Mouse (Mus musculus): ENCODE data around the gene Cmtm2b. TPM values are rescaled to one million over a fixed set of nuclear protein-coding genes. Genes with fewer than 3 reads are reported as not detected.

The Cmtm2b gene
- polyA plus RNA-seq, 1 experiment from 2014 or later = not detected

GRCm38 (mm10) chr8:104340233-104341105, 18.4 kb downstream of the Cmtm2b start:
- WGBS = under 1% methylated on average over 54 of the region's 54 CpGs
- no peaks in the 10 kb centered on the region for H3K27me3 ChIP-seq (replicated peaks; ENCODE audit: control insufficient read depth, insufficient read depth, low read length)
- H3K4me3 ChIP-seq (ENCODE audit: low read length) = peak overlapping the region; percentile 61
- peak overlapping the region; percentile 85 for H3K9ac ChIP-seq (ENCODE audit: low read depth, low read length)
- H3K36me3 ChIP-seq (ENCODE audit: control insufficient read depth, insufficient read depth, low read length) = no peaks in the 10 kb centered on the region
- H3K4me2 ChIP-seq (ENCODE audit: low read length) = peak overlapping the region; percentile 85
- peak overlapping the region; percentile 83 for H3K27ac ChIP-seq (ENCODE audit: low read depth, low read length)
- peak; percentile 83 for ATAC-seq
- H3K4me1 ChIP-seq (ENCODE audit: control insufficient read depth, insufficient read depth, low read depth, low read length) = peaks cover 5% of the 10 kb centered on the region; the same call in 1 of the 2 replicates
- H3K9me3 ChIP-seq (ENCODE audit: control insufficient read depth, low read length) = no peaks in the 10 kb centered on the region; the same call in 1 of the 2 replicates

GRCm38 (mm10) chr8:104341106-104341561, 19.1 kb downstream of the Cmtm2b start:
- ATAC-seq = peak; percentile 59
- H3K27me3 ChIP-seq (replicated peaks; ENCODE audit: control insufficient read depth, insufficient read depth, low read length) = no peaks in the 10 kb centered on the region
- peaks cover 5% of the 10 kb centered on the region; the same call in 1 of the 2 replicates for H3K4me1 ChIP-seq (ENCODE audit: control insufficient read depth, insufficient read depth, low read depth, low read length)
- H3K27ac ChIP-seq (ENCODE audit: low read depth, low read length) = peak overlapping the region; percentile 83
- H3K4me3 ChIP-seq (ENCODE audit: low read length) = peak overlapping the region; percentile 61
- WGBS = 0% methylated on average over 24 of the region's 24 CpGs
- peak overlapping the region; percentile 85 for H3K9ac ChIP-seq (ENCODE audit: low read depth, low read length)
- H3K4me2 ChIP-seq (ENCODE audit: low read length) = peak overlapping the region; percentile 85
- H3K36me3 ChIP-seq (ENCODE audit: control insufficient read depth, insufficient read depth, low read length) = no peaks in the 10 kb centered on the region
- H3K9me3 ChIP-seq (ENCODE audit: control insufficient read depth, low read length) = no peaks in the 10 kb centered on the region; the same call in 1 of the 2 replicates

- Histone ChIP-seq H3K9ac (ENCODE audit: low read depth, low read length) (no peak overlapping the region), H3K9me3 (ENCODE audit: control insufficient read depth, low read length) (no peaks in the 10 kb centered on the region; the same call in 1 of the 2 replicates), H3K4me2 (ENCODE audit: low read length) (peak overlapping the region; percentile 85), H3K27ac (ENCODE audit: low read depth, low read length) (no peak overlapping the region), H3K4me3 (ENCODE audit: low read length) (peak overlapping the region; percentile 61; the same call in 1 of the 2 replicates), H3K36me3 (ENCODE audit: control insufficient read depth, insufficient read depth, low read length) (no peaks in the 10 kb centered on the region), H3K27me3 (replicated peaks; ENCODE audit: control insufficient read depth, insufficient read depth, low read length) (no peaks in the 10 kb centered on the region), H3K4me1 (ENCODE audit: control insufficient read depth, insufficient read depth, low read depth, low read length) (peaks cover 5% of the 10 kb centered on the region; the same call in 1 of the 2 replicates)
- ATAC-seq = no peak
- WGBS = 51% methylated on average over 6 of the region's 6 CpGs
Measured at GRCm38 (mm10) chr8:104341678-104342077, 19.6 kb downstream of the Cmtm2b start.

GRCm38 (mm10) chr8:104342426-104342825, 20.4 kb downstream of the Cmtm2b start:
- no peak overlapping the region for H3K27ac ChIP-seq (ENCODE audit: low read depth, low read length)
- no peaks in the 10 kb centered on the region for H3K36me3 ChIP-seq (ENCODE audit: control insufficient read depth, insufficient read depth, low read length)
- no peaks in the 10 kb centered on the region for H3K27me3 ChIP-seq (replicated peaks; ENCODE audit: control insufficient read depth, insufficient read depth, low read length)
- no peak for ATAC-seq
- H3K9ac ChIP-seq (ENCODE audit: low read depth, low read length) = no peak overlapping the region
- peaks cover 5% of the 10 kb centered on the region; the same call in 1 of the 2 replicates for H3K4me1 ChIP-seq (ENCODE audit: control insufficient read depth, insufficient read depth, low read depth, low read length)
- H3K4me3 ChIP-seq (ENCODE audit: low read length) = no peak overlapping the region
- WGBS = 83% methylated on average over 5 of the region's 5 CpGs
- no peak overlapping the region for H3K4me2 ChIP-seq (ENCODE audit: low read length)
- no peaks in the 10 kb centered on the region; the same call in 1 of the 2 replicates for H3K9me3 ChIP-seq (ENCODE audit: control insufficient read depth, low read length)

- Histone ChIP-seq H3K9me3 (ENCODE audit: control insufficient read depth, low read length) (no peaks in the 10 kb centered on the region), H3K36me3 (ENCODE audit: control insufficient read depth, insufficient read depth, low read length) (peaks cover 2% of the 10 kb centered on the region; the same call in 1 of the 2 replicates), H3K4me3 (ENCODE audit: low read length) (no peak overlapping the region), H3K9ac (ENCODE audit: low read depth, low read length) (no peak overlapping the region), H3K4me2 (ENCODE audit: low read length) (no peak overlapping the region), H3K4me1 (ENCODE audit: control insufficient read depth, insufficient read depth, low read depth, low read length) (peaks cover 5% of the 10 kb centered on the region; the same call in 1 of the 2 replicates), H3K27ac (ENCODE audit: low read depth, low read length) (no peak overlapping the region), H3K27me3 (replicated peaks; ENCODE audit: control insufficient read depth, insufficient read depth, low read length) (no peaks in the 10 kb centered on the region)
- 9% methylated on average over 7 of the region's 7 CpGs for WGBS
- peak; percentile 48 for ATAC-seq
Measured at GRCm38 (mm10) chr8:104343957-104344356, 21.9 kb downstream of the Cmtm2b start.

GRCm38 (mm10) chr8:104344622-104345021, 22.6 kb downstream of the Cmtm2b start:
- Histone ChIP-seq H3K36me3 (ENCODE audit: control insufficient read depth, insufficient read depth, low read length) (peaks cover 2% of the 10 kb centered on the region; the same call in 1 of the 2 replicates), H3K27ac (ENCODE audit: low read depth, low read length) (no peak overlapping the region), H3K4me3 (ENCODE audit: low read length) (no peak overlapping the region), H3K27me3 (replicated peaks; ENCODE audit: control insufficient read depth, insufficient read depth, low read length) (no peaks in the 10 kb centered on the region), H3K9ac (ENCODE audit: low read depth, low read length) (no peak overlapping the region), H3K4me2 (ENCODE audit: low read length) (no peak overlapping the region), H3K4me1 (ENCODE audit: control insufficient read depth, insufficient read depth, low read depth, low read length) (peaks cover 3% of the 10 kb centered on the region; the same call in 1 of the 2 replicates), H3K9me3 (ENCODE audit: control insufficient read depth, low read length) (no peaks in the 10 kb centered on the region)
- WGBS = 94% methylated on average over 5 of the region's 5 CpGs
- ATAC-seq = no peak

- Histone ChIP-seq H3K27me3 (replicated peaks; ENCODE audit: control insufficient read depth, insufficient read depth, low read length) (no peaks in the 10 kb centered on the region), H3K4me1 (ENCODE audit: control insufficient read depth, insufficient read depth, low read depth, low read length) (no peaks in the 10 kb centered on the region), H3K4me2 (ENCODE audit: low read length) (no peak overlapping the region), H3K36me3 (ENCODE audit: control insufficient read depth, insufficient read depth, low read length) (peaks cover 2% of the 10 kb centered on the region; the same call in 1 of the 2 replicates), H3K27ac (ENCODE audit: low read depth, low read length) (no peak overlapping the region), H3K9ac (ENCODE audit: low read depth, low read length) (no peak overlapping the region), H3K9me3 (ENCODE audit: control insufficient read depth, low read length) (no peaks in the 10 kb centered on the region), H3K4me3 (ENCODE audit: low read length) (no peak overlapping the region)
- no peak for ATAC-seq
- WGBS = 55% methylated on average over 12 of the region's 12 CpGs
Measured at GRCm38 (mm10) chr8:104346706-104347105, 24.7 kb downstream of the Cmtm2b start.

- Histone ChIP-seq H3K4me3 (ENCODE audit: low read length) (no peak overlapping the region), H3K9me3 (ENCODE audit: control insufficient read depth, low read length) (no peaks in the 10 kb centered on the region), H3K27ac (ENCODE audit: low read depth, low read length) (no peak overlapping the region), H3K9ac (ENCODE audit: low read depth, low read length) (no peak overlapping the region), H3K4me1 (ENCODE audit: control insufficient read depth, insufficient read depth, low read depth, low read length) (no peaks in the 10 kb centered on the region), H3K4me2 (ENCODE audit: low read length) (no peak overlapping the region), H3K36me3 (ENCODE audit: control insufficient read depth, insufficient read depth, low read length) (peaks cover 5% of the 10 kb centered on the region; the same call in 1 of the 2 replicates), H3K27me3 (replicated peaks; ENCODE audit: control insufficient read depth, insufficient read depth, low read length) (no peaks in the 10 kb centered on the region)
- ATAC-seq = peak; percentile 27; the same call in 1 of the 2 replicates
- WGBS = 86% methylated on average over 5 of the region's 5 CpGs
Measured at GRCm38 (mm10) chr8:104348971-104349370, 26.9 kb downstream of the Cmtm2b start.

- no peaks in the 10 kb centered on the region for H3K9me3 ChIP-seq (ENCODE audit: control insufficient read depth, low read length)
- no peak overlapping the region for H3K9ac ChIP-seq (ENCODE audit: low read depth, low read length)
- no peaks in the 10 kb centered on the region for H3K27me3 ChIP-seq (replicated peaks; ENCODE audit: control insufficient read depth, insufficient read depth, low read length)
- ATAC-seq = no peak
- no peak overlapping the region for H3K4me3 ChIP-seq (ENCODE audit: low read length)
- peaks cover 15% of the 10 kb centered on the region for H3K36me3 ChIP-seq (ENCODE audit: control insufficient read depth, insufficient read depth, low read length)
- H3K27ac ChIP-seq (ENCODE audit: low read depth, low read length) = no peak overlapping the region
- no peaks in the 10 kb centered on the region for H3K4me1 ChIP-seq (ENCODE audit: control insufficient read depth, insufficient read depth, low read depth, low read length)
- WGBS = 88% methylated on average over 13 of the region's 13 CpGs
- H3K4me2 ChIP-seq (ENCODE audit: low read length) = no peak overlapping the region
Measured at GRCm38 (mm10) chr8:104350047-104350446, 28.0 kb downstream of the Cmtm2b start.

All from hindbrain, embryonic 16.5 days (tissue).